Mouse (Mus musculus): ENCODE measurements at regions not wholly inside any gene's neighbourhood (a gene's known extent, or its start where the extent isn't known, plus 50 kb on each side); places are given as distances from the start of the nearest gene placed in this dataset.

GRCm38 (mm10) chr15:57589404-57590377, 112.3 kb upstream of the Slc22a22 start:
- ATAC-seq (replicated peaks; ENCODE audit: insufficient number of reproducible peaks, insufficient read depth, low FRiP score, low read depth): peak; percentile 50; the same call in 1 of the 2 replicates
- WGBS: 39% methylated on average over 11 of the region's 12 CpGs
- Histone ChIP-seq H3K36me3 (no peaks in the 10 kb centered on the region), H3K4me2 (no peak overlapping the region), H3K9ac (no peak overlapping the region), H3K27me3 (no peaks in the 10 kb centered on the region), H3K9me3 (replicated peaks) (no peaks in the 10 kb centered on the region), H3K4me3 (no peak overlapping the region), H3K4me1 (replicated peaks) (peaks cover 19% of the 10 kb centered on the region), H3K27ac (no peak overlapping the region)

GRCm38 (mm10) chr15:57585411-57585810, 108.0 kb upstream of the Slc22a22 start:
- Histone ChIP-seq H3K4me1 (replicated peaks) (peaks cover 10% of the 10 kb centered on the region), H3K27ac (no peak overlapping the region), H3K9ac (no peak overlapping the region), H3K27me3 (no peaks in the 10 kb centered on the region), H3K4me3 (no peak overlapping the region), H3K36me3 (no peaks in the 10 kb centered on the region), H3K4me2 (no peak overlapping the region), H3K9me3 (replicated peaks) (no peaks in the 10 kb centered on the region)
- ATAC-seq (replicated peaks; ENCODE audit: insufficient number of reproducible peaks, insufficient read depth, low FRiP score, low read depth): no peak
- WGBS: 26% methylated on average over 1 of the region's 1 CpGs

GRCm38 (mm10) chr15:57584498-57584897, 107.1 kb upstream of the Slc22a22 start:
- H3K9ac ChIP-seq: no peak overlapping the region
- H3K27me3 ChIP-seq: no peaks in the 10 kb centered on the region
- no peak for ATAC-seq (replicated peaks; ENCODE audit: insufficient number of reproducible peaks, insufficient read depth, low FRiP score, low read depth)
- 83% methylated on average over 11 of the region's 11 CpGs for WGBS
- no peak overlapping the region for H3K4me3 ChIP-seq
- no peaks in the 10 kb centered on the region for H3K36me3 ChIP-seq
- H3K4me1 ChIP-seq (replicated peaks): 0 out of 2 replicates have a peak, but pooled peaks cover 2% of the 10 kb centered on the region
- no peaks in the 10 kb centered on the region for H3K9me3 ChIP-seq (replicated peaks)
- H3K4me2 ChIP-seq: no peak overlapping the region
- no peak overlapping the region for H3K27ac ChIP-seq

GRCm38 (mm10) chr15:57581266-57581665, 103.8 kb upstream of the Slc22a22 start:
- H3K36me3 ChIP-seq: no peaks in the 10 kb centered on the region
- no peaks in the 10 kb centered on the region for H3K4me1 ChIP-seq (replicated peaks)
- ATAC-seq (replicated peaks; ENCODE audit: insufficient number of reproducible peaks, insufficient read depth, low FRiP score, low read depth): no peak
- no peak overlapping the region for H3K4me3 ChIP-seq
- H3K9me3 ChIP-seq (replicated peaks): no peaks in the 10 kb centered on the region
- H3K27me3 ChIP-seq: no peaks in the 10 kb centered on the region
- H3K9ac ChIP-seq: no peak overlapping the region
- H3K4me2 ChIP-seq: no peak overlapping the region
- no peak overlapping the region for H3K27ac ChIP-seq

- 34% methylated on average over 2 of the region's 2 CpGs for WGBS
- H3K4me1 ChIP-seq (replicated peaks): no peaks in the 10 kb centered on the region
Observed at GRCm38 (mm10) chr15:57578794-57579193, 101.4 kb upstream of the Slc22a22 start.

GRCm38 (mm10) chr15:57574080-57574618, 96.7 kb upstream of the Slc22a22 start:
- Histone ChIP-seq H3K4me2 (no peak overlapping the region), H3K9ac (no peak overlapping the region), H3K36me3 (no peaks in the 10 kb centered on the region), H3K27ac (no peak overlapping the region), H3K4me3 (no peak overlapping the region), H3K9me3 (replicated peaks) (no peaks in the 10 kb centered on the region), H3K27me3 (no peaks in the 10 kb centered on the region), H3K4me1 (replicated peaks) (no peaks in the 10 kb centered on the region)
- ATAC-seq (replicated peaks; ENCODE audit: insufficient number of reproducible peaks, insufficient read depth, low FRiP score, low read depth): no peak
- 35% methylated on average over 2 of the region's 2 CpGs for WGBS

More at GRCm38 (mm10) chr15:57578794-57579193, 101.4 kb upstream of the Slc22a22 start:
- Histone ChIP-seq H3K27me3 (no peaks in the 10 kb centered on the region), H3K4me3 (no peak overlapping the region), H3K4me2 (no peak overlapping the region), H3K27ac (no peak overlapping the region), H3K9me3 (replicated peaks) (no peaks in the 10 kb centered on the region), H3K36me3 (no peaks in the 10 kb centered on the region), H3K9ac (no peak overlapping the region)
- ATAC-seq (replicated peaks; ENCODE audit: insufficient number of reproducible peaks, insufficient read depth, low FRiP score, low read depth): no peak

GRCm38 (mm10) chr15:57572460-57572859, 95.0 kb upstream of the Slc22a22 start:
- H3K9me3 ChIP-seq (replicated peaks): no peaks in the 10 kb centered on the region
- ATAC-seq (replicated peaks; ENCODE audit: insufficient number of reproducible peaks, insufficient read depth, low FRiP score, low read depth): no peak
- no peak overlapping the region for H3K9ac ChIP-seq
- 52% methylated on average over 3 of the region's 3 CpGs for WGBS
- H3K36me3 ChIP-seq: no peaks in the 10 kb centered on the region
- H3K4me1 ChIP-seq (replicated peaks): no peaks in the 10 kb centered on the region
- H3K27ac ChIP-seq: no peak overlapping the region
- H3K27me3 ChIP-seq: no peaks in the 10 kb centered on the region
- H3K4me2 ChIP-seq: no peak overlapping the region
- no peak overlapping the region for H3K4me3 ChIP-seq

GRCm38 (mm10) chr15:57568006-57568630, 90.7 kb upstream of the Slc22a22 start:
- H3K9ac ChIP-seq: no peak overlapping the region
- no peak overlapping the region for H3K4me3 ChIP-seq
- no peaks in the 10 kb centered on the region for H3K9me3 ChIP-seq (replicated peaks)
- no peak overlapping the region for H3K4me2 ChIP-seq
- H3K36me3 ChIP-seq: no peaks in the 10 kb centered on the region
- no peak overlapping the region for H3K27ac ChIP-seq
- WGBS: 62% methylated on average over 5 of the region's 5 CpGs
- H3K27me3 ChIP-seq: no peaks in the 10 kb centered on the region
- no peak for ATAC-seq (replicated peaks; ENCODE audit: insufficient number of reproducible peaks, insufficient read depth, low FRiP score, low read depth)
- H3K4me1 ChIP-seq (replicated peaks): no peaks in the 10 kb centered on the region

- no peak overlapping the region for H3K4me3 ChIP-seq
- no peaks in the 10 kb centered on the region for H3K4me1 ChIP-seq (replicated peaks)
- H3K4me2 ChIP-seq: no peak overlapping the region
- H3K9me3 ChIP-seq (replicated peaks): no peaks in the 10 kb centered on the region
- no peaks in the 10 kb centered on the region for H3K36me3 ChIP-seq
- H3K27ac ChIP-seq: no peak overlapping the region
- ATAC-seq (replicated peaks; ENCODE audit: insufficient number of reproducible peaks, insufficient read depth, low FRiP score, low read depth): no peak
- H3K27me3 ChIP-seq: no peaks in the 10 kb centered on the region
- WGBS: 24% methylated on average over 2 of the region's 2 CpGs
- H3K9ac ChIP-seq: no peak overlapping the region
Observed at GRCm38 (mm10) chr15:57547154-57547553, 69.7 kb upstream of the Slc22a22 start.

GRCm38 (mm10) chr15:57545141-57545540, 67.7 kb upstream of the Slc22a22 start:
- Histone ChIP-seq H3K9me3 (replicated peaks) (no peaks in the 10 kb centered on the region), H3K9ac (no peak overlapping the region), H3K27ac (no peak overlapping the region), H3K4me2 (no peak overlapping the region), H3K4me1 (replicated peaks) (no peaks in the 10 kb centered on the region), H3K27me3 (no peaks in the 10 kb centered on the region), H3K36me3 (no peaks in the 10 kb centered on the region), H3K4me3 (no peak overlapping the region)
- 76% methylated on average over 4 of the region's 4 CpGs for WGBS
- ATAC-seq (replicated peaks; ENCODE audit: insufficient number of reproducible peaks, insufficient read depth, low FRiP score, low read depth): no peak

- H3K4me3 ChIP-seq: no peak overlapping the region
- no peak overlapping the region for H3K9ac ChIP-seq
- ATAC-seq (replicated peaks; ENCODE audit: insufficient number of reproducible peaks, insufficient read depth, low FRiP score, low read depth): no peak
- H3K27me3 ChIP-seq: no peaks in the 10 kb centered on the region
- H3K9me3 ChIP-seq (replicated peaks): no peaks in the 10 kb centered on the region
- H3K36me3 ChIP-seq: no peaks in the 10 kb centered on the region
- H3K4me1 ChIP-seq (replicated peaks): no peaks in the 10 kb centered on the region
- no peak overlapping the region for H3K4me2 ChIP-seq
- no peak overlapping the region for H3K27ac ChIP-seq
- WGBS: 71% methylated on average over 3 of the region's 3 CpGs
Observed at GRCm38 (mm10) chr15:57543985-57544384, 66.6 kb upstream of the Slc22a22 start.

All from heart, embryonic 15.5 days (tissue).